Mouse (Mus musculus) mature B cell (primary cell): Measurements from ENCODE around the gene Scamp1.

ENCODE experiments used
- in situ Hi-C: fragments of 300-500 bp; cut with MboI; formaldehyde crosslinking; loops from 2 replicates; pipeline ENCODE4 v1.14.3; 2019

Gene Scamp1

GRCm38 (mm10) chr13:94271284-94271683, 14.4 kb downstream of the Scamp1 start:
- in situ Hi-C loops = no loop called here

- in situ Hi-C loops = no loop called here
Observed at GRCm38 (mm10) chr13:94268201-94268600, 17.5 kb downstream of the Scamp1 start.

- in situ Hi-C loops = no loop called here
Observed at GRCm38 (mm10) chr13:94267190-94267589, 18.5 kb downstream of the Scamp1 start.

GRCm38 (mm10) chr13:94266530-94266929, 19.1 kb downstream of the Scamp1 start:
- in situ Hi-C loops = no loop called here

- in situ Hi-C loops = no loop called here
Observed at GRCm38 (mm10) chr13:94265291-94265690, 20.4 kb downstream of the Scamp1 start.

- in situ Hi-C loops = no loop called here
Observed at GRCm38 (mm10) chr13:94263943-94264342, 21.7 kb downstream of the Scamp1 start.

GRCm38 (mm10) chr13:94262551-94262950, 23.1 kb downstream of the Scamp1 start:
- in situ Hi-C loops = no loop called here

GRCm38 (mm10) chr13:94261624-94262023, 24.0 kb downstream of the Scamp1 start:
- in situ Hi-C loops = no loop called here

- in situ Hi-C loops = no loop called here
Observed at GRCm38 (mm10) chr13:94260961-94261360, 24.7 kb downstream of the Scamp1 start.

- in situ Hi-C loops = no loop called here
Observed at GRCm38 (mm10) chr13:94259210-94259609, 26.4 kb downstream of the Scamp1 start.

- in situ Hi-C loops = no loop called here
Observed at GRCm38 (mm10) chr13:94258530-94258929, 27.1 kb downstream of the Scamp1 start.

- in situ Hi-C loops = no loop called here
Observed at GRCm38 (mm10) chr13:94257711-94258110, 27.9 kb downstream of the Scamp1 start.

- in situ Hi-C loops = no loop called here
Observed at GRCm38 (mm10) chr13:94255176-94255575, 30.5 kb downstream of the Scamp1 start.

GRCm38 (mm10) chr13:94254286-94254685, 31.4 kb downstream of the Scamp1 start:
- in situ Hi-C loops = no loop called here

GRCm38 (mm10) chr13:94253052-94253451, 32.6 kb downstream of the Scamp1 start:
- in situ Hi-C loops = no loop called here

GRCm38 (mm10) chr13:94250761-94251160, 34.9 kb downstream of the Scamp1 start:
- in situ Hi-C loops = no loop called here

GRCm38 (mm10) chr13:94250188-94250587, 35.5 kb downstream of the Scamp1 start:
- in situ Hi-C loops = no loop called here

GRCm38 (mm10) chr13:94242897-94243296, 42.8 kb downstream of the Scamp1 start:
- in situ Hi-C loops = no loop called here

GRCm38 (mm10) chr13:94241892-94242524, 43.6 kb downstream of the Scamp1 start:
- in situ Hi-C loops = no loop called here

- in situ Hi-C loops = no loop called here
Observed at GRCm38 (mm10) chr13:94240873-94241272, 44.8 kb downstream of the Scamp1 start.

- in situ Hi-C loops = no loop called here
Observed at GRCm38 (mm10) chr13:94240111-94240510, 45.5 kb downstream of the Scamp1 start.

GRCm38 (mm10) chr13:94239488-94239887, 46.2 kb downstream of the Scamp1 start:
- in situ Hi-C loops = no loop called here

GRCm38 (mm10) chr13:94231871-94232270, 53.8 kb downstream of the Scamp1 start:
- in situ Hi-C loops = no loop called here
